Mouse (Mus musculus): ENCODE data around the gene Tor3a. TPM values are rescaled to one million over a fixed set of nuclear protein-coding genes. Genes with fewer than 3 reads are reported as not detected.

The Tor3a gene
- polyA plus RNA-seq, 1 experiment from 2014 or later, result 16.8 TPM

Other genes with a start within 250 kb of the Tor3a start
- gene Soat1, start 200.0 kb downstream of the Tor3a start, polyA plus RNA-seq (2015; fragmentation: Nextera tagmentation; extraction: Ambion mirVana), result 40.2 and 52.1 TPM in 2 replicates
- 0.42 and 0.72 TPM in 2 replicates for gene Gm10031, start 150.3 kb downstream of the Tor3a start, polyA plus RNA-seq (2015; fragmentation: Nextera tagmentation; extraction: Ambion mirVana)
- gene Abl2, start 115.6 kb downstream of the Tor3a start, polyA plus RNA-seq (2015; fragmentation: Nextera tagmentation; extraction: Ambion mirVana), result 4.4 and 5.2 TPM in 2 replicates
- 32.0 and 33.5 TPM in 2 replicates for gene Fam20b, start 44.7 kb upstream of the Tor3a start, polyA plus RNA-seq (2015; fragmentation: Nextera tagmentation; extraction: Ambion mirVana)
- gene Angptl1, start 164.2 kb upstream of the Tor3a start, polyA plus RNA-seq (2015; fragmentation: Nextera tagmentation; extraction: Ambion mirVana), result 2.1 and 3.2 TPM in 2 replicates

Data from kidney, embryonic 15.5 days (tissue).